Mouse (Mus musculus) stomach, postnatal 0 days (tissue): ENCODE measurements around the gene Mthfs.
"Not testable (repeated sequence)": the region's sequence is repeated elsewhere in the genome, so short reads cannot be mapped to it uniquely, and the experiment has no call there.

ENCODE experiments used
- CTCF ChIP-seq: IDR thresholded peaks from 2 replicates; pipeline ENCODE4 v1.5.1; 2016; ENCODE audit warnings: antibody characterized with exemption, low read depth, mild to moderate bottlenecking, moderate library complexity
- EP300 ChIP-seq: optimal IDR thresholded peaks from 2 replicates; pipeline ENCODE3; 2016; ENCODE audit warnings: antibody characterized with exemption

GRCm38 (mm10) chr9:89212428-89212827 is 2.0 kb downstream of the Mthfs start:
- TF ChIP-seq CTCF: peak; percentile 42
- not testable (repeated sequence) for TF ChIP-seq EP300
